Mouse (Mus musculus) embryonic facial prominence, embryonic 15.5 days (tissue): ENCODE measurements around the gene Arhgap32. TPM values are rescaled to one million over a fixed set of nuclear protein-coding genes. Genes with fewer than 3 reads are reported as not detected.

Source experiments
- ATAC-seq: fragments of 200-750 bp; cut with Nextera tagmentation; 2 replicates; pipeline ENCODE4 v1.8.0; 2017; ENCODE audit warnings: low read depth, moderate TSS enrichment; ENCODE audit not compliant: insufficient number of reproducible peaks, low FRiP score, low TSS enrichment
- H3K27ac ChIP-seq: fragments of 300-500 bp; sonication (generic); replicated peaks from 2 replicates; pipeline ENCODE4 v1.5.1; 2015; ENCODE audit warnings: mild to moderate bottlenecking, inconsistent platforms
- H3K27me3 ChIP-seq: fragments of 300-500 bp; sonication (generic); 2 replicates; pipeline ENCODE4 v1.6.1; 2015; ENCODE audit warnings: inconsistent platforms
- H3K36me3 ChIP-seq: fragments of 300-500 bp; sonication (generic); 2 replicates; pipeline ENCODE4 v1.6.1; 2015; ENCODE audit warnings: mild to moderate bottlenecking, inconsistent platforms
- H3K4me1 ChIP-seq: fragments of 300-500 bp; sonication (generic); 2 replicates; pipeline ENCODE4 v1.6.1; 2015; ENCODE audit warnings: inconsistent platforms
- H3K4me2 ChIP-seq: fragments of 300-500 bp; sonication (generic); replicated peaks from 2 replicates; pipeline ENCODE4 v1.6.1; 2015; ENCODE audit warnings: mild to moderate bottlenecking, inconsistent platforms
- H3K4me3 ChIP-seq: fragments of 300-500 bp; sonication (generic); replicated peaks from 2 replicates; pipeline ENCODE4 v1.5.1; 2015; ENCODE audit warnings: mild to moderate bottlenecking, inconsistent platforms
- H3K9ac ChIP-seq: fragments of 300-500 bp; sonication (generic); 2 replicates; pipeline ENCODE4 v1.6.1; 2015; ENCODE audit warnings: inconsistent platforms
- H3K9me3 ChIP-seq: fragments of 300-500 bp; sonication (generic); replicated peaks from 2 replicates; pipeline ENCODE4 v1.6.1; 2016; ENCODE audit warnings: inconsistent platforms
- WGBS: fragments of 180-500 bp; shearing (Covaris S2); methylation state at CpG from one replicate; pipeline ENCODE4 v1.1.7; 2015; 5-methylcytosine and 5-hydroxymethylcytosine counted together
- polyA plus RNA-seq: library from polyadenylated mRNA; unstranded; fragments of >200 nt; fragmentation: Nextera tagmentation; extraction: Ambion mirVana; gene quantifications from 2 replicates; pipeline ENCODE4 v1.2.1, GENCODE M21; 2015

Arhgap32 gene
- polyA plus RNA-seq, 1 experiment from 2014 or later, result 8.3 TPM

DNA sequence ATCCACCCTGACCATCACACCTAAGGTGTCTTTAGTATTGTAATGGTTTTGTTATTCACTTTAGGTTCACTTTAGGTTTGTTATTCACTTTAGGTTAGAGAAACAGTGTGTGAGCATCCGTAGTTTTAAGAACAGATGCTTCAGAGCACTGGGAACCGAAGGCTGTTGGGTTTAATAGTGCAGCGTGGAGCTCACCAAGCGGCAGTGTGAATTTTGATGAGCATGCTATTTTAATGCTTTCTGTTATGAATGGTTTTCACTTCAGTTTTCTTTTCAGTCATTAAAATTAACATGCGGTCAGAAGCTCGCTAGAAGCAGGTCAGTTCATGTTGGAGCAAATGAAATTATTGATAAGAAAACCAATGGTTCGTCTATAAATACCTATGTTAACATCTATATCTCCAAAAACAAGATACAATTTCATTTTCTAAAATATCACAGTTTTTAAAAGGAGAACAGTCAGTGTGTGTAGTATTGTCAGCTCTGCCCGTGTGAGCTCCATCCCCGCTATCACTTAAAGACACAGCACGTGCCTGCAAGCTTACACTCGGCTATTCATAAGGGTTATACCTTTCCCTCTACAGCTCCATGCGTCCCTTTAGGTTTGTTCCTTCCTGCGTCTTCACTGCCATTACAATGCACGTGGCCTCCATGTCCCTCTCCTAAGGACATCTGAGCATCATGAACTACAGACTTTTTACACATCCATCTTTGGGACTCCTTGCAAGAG lies 21.9 kb downstream of the Arhgap32 start:
- H3K4me2 ChIP-seq, result no peak overlapping the region
- no peak overlapping the region for H3K27ac ChIP-seq
- no peak overlapping the region for H3K9ac ChIP-seq
- no peaks in the 10 kb centered on the region for H3K9me3 ChIP-seq
- no peaks in the 10 kb centered on the region for H3K4me1 ChIP-seq
- no peaks in the 10 kb centered on the region for H3K36me3 ChIP-seq
- H3K27me3 ChIP-seq, result no peaks in the 10 kb centered on the region
- WGBS, result 90% methylated on average over 14 of the region's 14 CpGs
- H3K4me3 ChIP-seq, result no peak overlapping the region
- no peak for ATAC-seq

- no peaks in the 10 kb centered on the region for H3K36me3 ChIP-seq
- H3K27ac ChIP-seq, result no peak overlapping the region
- no peak overlapping the region for H3K9ac ChIP-seq
- H3K4me1 ChIP-seq, result no peaks in the 10 kb centered on the region
- H3K4me2 ChIP-seq, result no peak overlapping the region
- no peak overlapping the region for H3K4me3 ChIP-seq
- WGBS, result 89% methylated on average over 5 of the region's 5 CpGs
- no peaks in the 10 kb centered on the region for H3K27me3 ChIP-seq
- ATAC-seq, result no peak
- H3K9me3 ChIP-seq, result no peaks in the 10 kb centered on the region
Observed at GRCm38 (mm10) chr9:32138616-32139015, 22.7 kb downstream of the Arhgap32 start.

GRCm38 (mm10) chr9:32139641-32140040 lies 23.7 kb downstream of the Arhgap32 start:
- no peak for ATAC-seq
- H3K36me3 ChIP-seq, result no peaks in the 10 kb centered on the region
- 71% methylated on average over 5 of the region's 5 CpGs for WGBS
- H3K4me1 ChIP-seq, result no peaks in the 10 kb centered on the region
- no peak overlapping the region for H3K27ac ChIP-seq
- H3K9ac ChIP-seq, result no peak overlapping the region
- H3K4me3 ChIP-seq, result no peak overlapping the region
- no peaks in the 10 kb centered on the region for H3K9me3 ChIP-seq
- H3K27me3 ChIP-seq, result no peaks in the 10 kb centered on the region
- H3K4me2 ChIP-seq, result no peak overlapping the region

DNA sequence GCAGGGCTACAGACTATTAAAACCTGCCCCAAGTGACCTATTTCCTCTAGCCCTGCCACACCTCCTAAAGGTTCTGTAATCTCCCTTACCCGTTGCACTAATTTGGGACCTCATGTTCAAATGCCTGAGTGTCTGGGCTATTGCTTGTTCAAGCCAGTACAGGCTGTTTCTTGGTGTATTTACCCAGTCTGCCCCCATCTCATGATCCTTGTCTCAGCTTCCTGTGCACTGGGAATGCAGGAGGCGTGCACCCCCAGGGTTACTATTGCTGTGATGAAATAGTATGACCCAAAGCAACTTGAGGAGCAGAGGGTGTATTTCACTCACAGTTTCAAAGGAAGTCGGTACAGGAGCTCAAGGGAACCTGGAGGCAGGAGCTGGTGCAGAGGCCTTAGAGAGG lies 26.9 kb downstream of the Arhgap32 start:
- Histone ChIP-seq H3K36me3 (no peaks in the 10 kb centered on the region), H3K27ac (no peak overlapping the region), H3K9ac (no peak overlapping the region), H3K4me2 (no peak overlapping the region), H3K27me3 (no peaks in the 10 kb centered on the region), H3K9me3 (no peaks in the 10 kb centered on the region), H3K4me3 (no peak overlapping the region), H3K4me1 (0 out of 2 replicates have a peak, but pooled peaks cover 3% of the 10 kb centered on the region)
- WGBS, result 43% methylated on average over 3 of the region's 3 CpGs
- ATAC-seq, result no peak

DNA sequence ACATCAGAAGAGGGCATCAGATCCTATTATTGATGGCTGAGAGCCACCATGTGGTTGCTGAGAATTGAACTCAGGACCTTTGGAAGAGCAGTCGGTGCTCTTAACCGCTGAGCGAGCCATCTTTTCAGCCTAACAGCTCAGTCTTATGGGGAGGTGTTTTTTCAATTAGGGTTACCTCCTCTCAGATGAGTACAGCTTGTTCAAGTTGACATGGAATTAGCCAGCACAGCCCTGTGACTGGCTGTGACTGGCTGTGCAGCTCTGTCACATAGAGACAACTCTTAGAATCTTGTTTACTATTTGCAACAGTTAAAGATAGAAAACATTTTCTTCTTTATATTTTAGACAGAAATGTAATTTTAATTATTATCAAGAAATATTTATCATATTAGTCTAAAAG lies 27.5 kb downstream of the Arhgap32 start:
- Histone ChIP-seq H3K36me3 (no peaks in the 10 kb centered on the region), H3K27ac (no peak overlapping the region), H3K27me3 (no peaks in the 10 kb centered on the region), H3K4me3 (no peak overlapping the region), H3K4me1 (0 out of 2 replicates have a peak, but pooled peaks cover 3% of the 10 kb centered on the region), H3K9ac (no peak overlapping the region), H3K9me3 (no peaks in the 10 kb centered on the region), H3K4me2 (no peak overlapping the region)
- 85% methylated on average over 3 of the region's 3 CpGs for WGBS
- ATAC-seq, result no peak

DNA sequence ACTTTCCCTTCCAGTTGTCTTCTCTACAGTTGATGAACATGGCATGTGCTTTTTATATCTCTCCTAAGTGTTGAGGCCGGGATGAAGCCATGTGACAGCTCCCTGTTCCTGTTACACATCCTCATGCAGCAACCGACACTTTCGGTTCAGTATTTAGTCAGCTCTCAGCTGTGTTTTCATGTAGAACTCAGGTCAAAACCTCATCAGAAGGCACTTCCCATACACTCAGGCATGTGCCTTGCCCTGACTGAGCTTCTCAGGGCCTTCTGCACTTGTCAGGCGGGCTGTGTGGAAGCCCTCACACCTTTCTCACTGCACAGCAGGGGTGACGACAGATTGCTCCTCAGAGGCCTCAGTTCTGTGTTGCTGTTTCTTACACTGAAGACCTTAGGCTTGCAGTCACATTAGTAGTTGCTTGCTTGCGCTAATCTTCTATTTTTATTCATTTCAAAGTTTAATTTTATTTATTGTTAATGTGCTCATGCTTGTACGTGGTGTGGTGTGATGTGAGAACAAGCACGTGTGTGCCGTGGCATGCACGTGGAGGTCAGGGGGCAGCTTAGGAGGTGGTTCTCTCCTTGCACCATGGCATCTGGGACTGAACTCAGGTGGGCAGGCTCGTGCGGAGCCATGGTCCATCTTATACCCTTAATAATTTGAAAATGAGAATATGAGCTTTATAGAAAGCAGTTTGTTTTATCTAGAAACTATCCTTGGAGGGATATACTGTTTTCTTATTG lies 30.5 kb downstream of the Arhgap32 start:
- no peaks in the 10 kb centered on the region for H3K36me3 ChIP-seq
- H3K9ac ChIP-seq, result no peak overlapping the region
- H3K27me3 ChIP-seq, result no peaks in the 10 kb centered on the region
- H3K4me3 ChIP-seq, result no peak overlapping the region
- 72% methylated on average over 12 of the region's 12 CpGs for WGBS
- no peak overlapping the region for H3K4me2 ChIP-seq
- ATAC-seq, result no peak
- H3K27ac ChIP-seq, result no peak overlapping the region
- H3K9me3 ChIP-seq, result no peaks in the 10 kb centered on the region
- 0 out of 2 replicates have a peak, but pooled peaks cover 3% of the 10 kb centered on the region for H3K4me1 ChIP-seq

GRCm38 (mm10) chr9:32149241-32149640 lies 33.3 kb downstream of the Arhgap32 start:
- no peak overlapping the region for H3K27ac ChIP-seq
- H3K36me3 ChIP-seq, result no peaks in the 10 kb centered on the region
- H3K4me2 ChIP-seq, result no peak overlapping the region
- H3K9me3 ChIP-seq, result no peaks in the 10 kb centered on the region
- H3K9ac ChIP-seq, result no peak overlapping the region
- H3K27me3 ChIP-seq, result no peaks in the 10 kb centered on the region
- WGBS, result 86% methylated on average over 3 of the region's 3 CpGs
- 0 out of 2 replicates have a peak, but pooled peaks cover 3% of the 10 kb centered on the region for H3K4me1 ChIP-seq
- no peak overlapping the region for H3K4me3 ChIP-seq
- no peak for ATAC-seq

GRCm38 (mm10) chr9:32149836-32150642 lies 34.1 kb downstream of the Arhgap32 start:
- Histone ChIP-seq H3K4me2 (no peak overlapping the region), H3K36me3 (no peaks in the 10 kb centered on the region), H3K4me1 (0 out of 2 replicates have a peak, but pooled peaks cover 3% of the 10 kb centered on the region), H3K4me3 (no peak overlapping the region), H3K9me3 (no peaks in the 10 kb centered on the region), H3K9ac (no peak overlapping the region), H3K27ac (no peak overlapping the region), H3K27me3 (no peaks in the 10 kb centered on the region)
- WGBS, result 87% methylated on average over 11 of the region's 11 CpGs
- no peak for ATAC-seq

DNA sequence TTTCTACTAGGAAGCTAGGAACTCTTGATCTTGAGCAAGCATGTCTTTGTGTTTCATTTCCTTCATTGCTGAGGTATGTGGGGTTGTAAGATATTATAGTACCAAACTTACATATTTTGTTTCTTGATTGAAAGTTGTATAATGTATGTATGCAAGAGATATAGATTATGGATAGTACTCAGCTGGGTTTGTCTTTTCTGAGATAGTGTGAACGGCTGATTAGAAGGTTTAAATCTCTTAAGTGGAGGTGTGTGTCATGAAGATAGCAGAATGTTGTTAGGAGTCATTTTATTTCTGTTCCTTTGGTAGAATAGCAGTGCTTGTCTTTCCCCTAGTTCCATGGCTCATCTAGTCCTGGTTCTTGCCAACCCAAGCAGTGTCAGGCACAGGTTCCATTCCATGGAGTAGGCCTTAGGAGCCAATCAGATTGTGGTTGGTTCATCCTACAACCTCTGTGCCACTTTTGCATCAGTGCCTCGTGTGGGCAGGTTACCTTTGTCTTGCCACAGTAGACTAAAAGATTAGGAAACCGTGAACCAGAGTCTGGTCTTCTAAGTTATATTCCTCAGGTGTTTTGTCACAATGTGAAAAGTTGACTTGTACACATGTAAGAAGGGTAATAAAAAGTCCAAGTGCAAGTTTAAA lies 38.9 kb downstream of the Arhgap32 start:
- Histone ChIP-seq H3K4me3 (no peak overlapping the region), H3K9me3 (no peaks in the 10 kb centered on the region), H3K4me2 (no peak overlapping the region), H3K27me3 (no peaks in the 10 kb centered on the region), H3K4me1 (no peaks in the 10 kb centered on the region), H3K36me3 (no peaks in the 10 kb centered on the region), H3K27ac (no peak overlapping the region), H3K9ac (no peak overlapping the region)
- 86% methylated on average over 3 of the region's 3 CpGs for WGBS
- ATAC-seq, result no peak

DNA sequence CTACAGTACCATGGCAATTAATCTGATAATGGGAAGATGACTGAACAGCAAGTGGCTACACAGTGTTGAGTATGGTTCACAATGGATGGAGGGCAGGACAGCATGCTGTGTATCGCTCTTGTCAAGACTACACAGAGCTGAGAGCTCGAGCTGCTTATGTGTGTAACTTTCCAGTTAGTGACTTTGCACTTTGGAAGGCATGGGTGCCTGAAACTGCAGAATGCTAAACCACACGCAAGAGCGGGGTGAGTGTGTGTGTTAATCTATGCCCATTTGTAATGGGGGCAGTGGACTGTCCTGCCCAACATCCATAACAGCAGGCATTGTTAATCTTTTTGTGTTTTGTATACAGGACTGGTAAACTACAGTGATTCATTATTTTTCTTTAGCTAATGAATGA lies 40.8 kb downstream of the Arhgap32 start:
- Histone ChIP-seq H3K4me2 (no peak overlapping the region), H3K9ac (no peak overlapping the region), H3K4me1 (no peaks in the 10 kb centered on the region), H3K27ac (no peak overlapping the region), H3K4me3 (no peak overlapping the region), H3K9me3 (no peaks in the 10 kb centered on the region), H3K36me3 (no peaks in the 10 kb centered on the region), H3K27me3 (no peaks in the 10 kb centered on the region)
- no peak for ATAC-seq
- 84% methylated on average over 4 of the region's 4 CpGs for WGBS

DNA sequence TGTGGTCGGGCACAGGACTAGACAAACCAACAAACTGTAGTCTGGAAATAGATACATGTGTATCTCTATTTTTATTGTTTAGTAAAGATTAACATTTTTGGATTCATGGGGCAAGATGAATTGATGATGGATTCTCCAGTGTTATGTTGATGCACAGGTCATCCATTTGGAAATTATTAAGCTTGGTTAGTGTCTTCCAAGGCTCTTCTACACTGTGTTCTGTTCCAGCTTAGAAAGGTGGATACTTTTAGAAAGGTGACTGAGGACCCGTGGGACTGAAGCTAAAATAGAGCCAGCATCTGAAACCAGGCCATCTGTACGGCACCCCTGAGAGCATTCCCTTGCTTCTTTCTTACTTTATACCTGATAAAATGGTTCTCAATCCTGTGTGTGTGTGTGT lies 41.3 kb downstream of the Arhgap32 start:
- ATAC-seq, result no peak
- Histone ChIP-seq H3K9me3 (no peaks in the 10 kb centered on the region), H3K9ac (no peak overlapping the region), H3K4me1 (no peaks in the 10 kb centered on the region), H3K36me3 (no peaks in the 10 kb centered on the region), H3K27me3 (no peaks in the 10 kb centered on the region), H3K4me2 (no peak overlapping the region), H3K4me3 (no peak overlapping the region), H3K27ac (no peak overlapping the region)
- 77% methylated on average over 3 of the region's 3 CpGs for WGBS
